Mouse (Mus musculus): ENCODE results near the gene Apc2. TPM values are rescaled to one million over a fixed set of nuclear protein-coding genes. Genes with fewer than 3 reads are reported as not detected.
A peak's percentile ranks its signal among the peaks of the same experiment; 100 is the strongest.

Apc2 gene
- polyA plus RNA-seq, 1 experiment from 2014 or later, result 3.3 TPM

DNA sequence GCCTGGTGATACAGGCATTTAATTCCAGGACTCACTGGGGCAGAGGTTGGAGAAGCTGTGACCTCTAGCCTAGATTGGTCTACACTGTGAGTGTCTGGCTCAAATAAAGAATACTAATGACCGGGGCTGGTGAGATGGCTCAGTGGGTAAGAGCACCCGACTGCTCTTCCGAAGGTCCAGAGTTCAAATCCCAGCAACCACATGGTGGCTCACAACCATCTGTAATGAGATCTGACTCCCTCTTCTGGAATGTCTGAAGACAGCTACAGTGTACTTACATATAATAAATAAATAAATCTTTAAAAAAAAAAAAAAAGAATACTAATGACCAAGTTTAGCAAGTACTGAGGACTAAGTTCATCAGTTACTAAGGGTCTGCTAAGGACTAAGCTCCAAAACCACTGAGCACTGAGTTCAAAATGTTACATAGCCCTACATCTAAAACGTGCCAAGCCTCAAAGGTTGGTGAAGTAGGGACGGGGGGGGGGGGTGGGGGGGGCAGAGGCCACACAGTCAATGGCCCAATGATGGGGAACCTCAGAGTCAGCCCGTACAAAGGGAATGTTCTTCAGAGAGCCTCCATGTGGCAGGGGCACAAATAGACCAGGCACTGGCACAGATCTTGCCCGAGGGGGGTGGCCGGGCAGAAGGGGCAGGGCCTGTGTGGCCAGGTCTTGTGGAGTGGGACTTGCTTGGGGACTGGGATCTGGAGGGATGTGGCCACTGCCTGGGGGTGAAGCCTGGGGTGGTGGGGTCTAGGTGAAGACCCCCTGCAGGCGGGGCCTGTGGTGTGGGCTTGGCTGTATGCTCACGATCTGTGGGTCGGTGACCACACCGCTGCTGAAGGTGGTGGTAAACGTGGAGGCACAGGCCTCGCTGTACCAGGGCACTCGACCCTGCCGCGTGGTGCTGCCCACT, 28.6 kb downstream of the Apc2 start:
- Histone ChIP-seq H3K4me1 (peaks cover 34% of the 10 kb centered on the region), H3K4me3 (no peak overlapping the region; the same call in 1 of the 2 replicates), H3K4me2 (replicated peaks) (peak overlapping the region; percentile 97), H3K27ac (no peak overlapping the region), H3K27me3 (peaks cover 11% of the 10 kb centered on the region), H3K9ac (no peak overlapping the region), H3K36me3 (no peaks in the 10 kb centered on the region), H3K9me3 (no peaks in the 10 kb centered on the region)
- ATAC-seq (ENCODE audit: low FRiP score, low read depth), result no peak
- 79% methylated on average over 17 of the region's 17 CpGs for WGBS

GRCm38 (mm10) chr10:80325045-80325444, 29.3 kb downstream of the Apc2 start:
- Histone ChIP-seq H3K27ac (no peak overlapping the region), H3K4me1 (peaks cover 30% of the 10 kb centered on the region), H3K27me3 (peaks cover 11% of the 10 kb centered on the region), H3K9me3 (no peaks in the 10 kb centered on the region), H3K36me3 (no peaks in the 10 kb centered on the region), H3K4me2 (replicated peaks) (no peak overlapping the region), H3K9ac (no peak overlapping the region), H3K4me3 (no peak overlapping the region)
- no peak for ATAC-seq (ENCODE audit: low FRiP score, low read depth)
- 82% methylated on average over 21 of the region's 21 CpGs for WGBS

- peaks cover 15% of the 10 kb centered on the region for H3K4me1 ChIP-seq
- peak within 1 kb of the TSS; percentile 52 for H3K4me3 ChIP-seq
- H3K27ac ChIP-seq, result no peak within 1 kb of the TSS
- ATAC-seq (ENCODE audit: low FRiP score, low read depth), result peak; percentile 92
- peak within 1 kb of the TSS; percentile 66 for H3K9ac ChIP-seq
- 4% methylated on average over 36 of the region's 36 CpGs for WGBS
- peak within 1 kb of the TSS; percentile 91 for H3K4me2 ChIP-seq (replicated peaks)
- peaks cover 43% of the 10 kb centered on the region for H3K27me3 ChIP-seq
- no peaks in the 10 kb centered on the region for H3K9me3 ChIP-seq
- H3K36me3 ChIP-seq, result no peaks in the 10 kb centered on the region
These were observed 33.7 kb downstream of the Apc2 start, which contains the start of the genes Pcsk4 and Reep6 for GRCm38 (mm10) chr10:80329273-80330081. TSS of gene Pcsk4 (minus strand) at chr10:80329498. TSS of gene Reep6 (plus strand) at chr10:80329953.

DNA sequence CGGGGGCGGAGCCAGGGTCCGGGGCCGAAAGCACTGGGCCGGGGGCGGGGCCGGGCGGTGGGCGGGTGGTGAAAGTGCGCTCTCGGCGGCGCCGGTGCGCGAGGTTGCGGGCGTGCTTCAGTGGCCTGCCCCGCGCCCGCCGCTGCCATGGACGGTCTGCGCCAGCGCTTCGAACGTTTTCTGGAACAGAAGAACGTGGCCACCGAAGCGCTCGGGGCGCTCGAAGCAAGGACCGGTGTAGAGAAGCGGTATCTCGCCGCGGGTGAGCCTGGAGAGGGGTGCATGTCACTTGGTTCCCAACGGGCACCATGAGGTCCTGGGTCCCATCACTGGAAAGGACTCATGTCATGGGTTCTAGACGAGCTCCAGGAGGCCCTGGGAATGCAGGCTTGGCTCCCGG, 34.3 kb downstream of the Apc2 start:
- peaks cover 15% of the 10 kb centered on the region for H3K4me1 ChIP-seq
- under 1% methylated on average over 40 of the region's 41 CpGs for WGBS
- H3K9me3 ChIP-seq, result no peaks in the 10 kb centered on the region
- no peaks in the 10 kb centered on the region for H3K36me3 ChIP-seq
- H3K4me3 ChIP-seq, result peak overlapping the region; percentile 52
- no peak overlapping the region for H3K27ac ChIP-seq
- ATAC-seq (ENCODE audit: low FRiP score, low read depth), result no peak
- H3K27me3 ChIP-seq, result peaks cover 43% of the 10 kb centered on the region
- H3K4me2 ChIP-seq (replicated peaks), result peak overlapping the region; percentile 91
- peak overlapping the region; percentile 66 for H3K9ac ChIP-seq

DNA sequence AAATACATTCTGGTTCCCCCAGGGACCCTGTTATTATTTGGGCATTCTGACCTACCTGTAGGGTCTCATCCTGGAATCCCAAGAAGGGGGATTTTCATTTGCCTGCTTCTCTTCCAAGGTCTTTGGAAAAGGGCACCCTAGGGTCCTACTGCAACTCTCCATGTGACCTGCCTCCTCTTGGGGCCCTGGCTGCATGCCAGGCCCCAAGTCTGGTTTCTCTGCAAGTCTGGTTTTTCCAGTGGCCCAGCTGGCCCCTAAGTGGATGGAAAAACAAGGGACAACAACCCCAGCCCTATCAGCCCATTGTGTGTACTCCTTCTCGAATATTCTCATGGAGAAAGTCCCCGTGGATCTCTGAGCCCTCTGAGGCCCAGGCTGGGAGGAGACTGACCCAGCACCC, 35.1 kb downstream of the Apc2 start:
- no peaks in the 10 kb centered on the region for H3K9me3 ChIP-seq
- H3K27me3 ChIP-seq, result peaks cover 43% of the 10 kb centered on the region
- H3K4me1 ChIP-seq, result peaks cover 15% of the 10 kb centered on the region
- H3K4me3 ChIP-seq, result 0 out of 2 replicates have a peak overlapping the region, but pooled peaks have one; percentile 52
- no peak for ATAC-seq (ENCODE audit: low FRiP score, low read depth)
- no peak overlapping the region; the same call in 1 of the 2 replicates for H3K9ac ChIP-seq
- no peaks in the 10 kb centered on the region for H3K36me3 ChIP-seq
- WGBS, result 67% methylated on average over 2 of the region's 2 CpGs
- peak overlapping the region; percentile 91 for H3K4me2 ChIP-seq (replicated peaks)
- H3K27ac ChIP-seq, result no peak overlapping the region

GRCm38 (mm10) chr10:80331636-80332524, 36.1 kb downstream of the Apc2 start:
- H3K36me3 ChIP-seq, result no peaks in the 10 kb centered on the region
- H3K4me3 ChIP-seq, result no peak overlapping the region
- H3K27ac ChIP-seq, result no peak overlapping the region
- WGBS, result 55% methylated on average over 10 of the region's 10 CpGs
- H3K4me1 ChIP-seq, result peaks cover 15% of the 10 kb centered on the region
- H3K9ac ChIP-seq, result no peak overlapping the region
- H3K27me3 ChIP-seq, result peaks cover 40% of the 10 kb centered on the region
- no peak overlapping the region for H3K4me2 ChIP-seq (replicated peaks)
- no peaks in the 10 kb centered on the region for H3K9me3 ChIP-seq
- no peak for ATAC-seq (ENCODE audit: low FRiP score, low read depth)

- ATAC-seq (ENCODE audit: low FRiP score, low read depth), result no peak
- H3K4me3 ChIP-seq, result no peak overlapping the region
- H3K4me2 ChIP-seq (replicated peaks), result no peak overlapping the region
- peaks cover 15% of the 10 kb centered on the region for H3K4me1 ChIP-seq
- no peak overlapping the region for H3K27ac ChIP-seq
- H3K27me3 ChIP-seq, result peaks cover 35% of the 10 kb centered on the region
- H3K36me3 ChIP-seq, result no peaks in the 10 kb centered on the region
- no peak overlapping the region for H3K9ac ChIP-seq
- 76% methylated on average over 5 of the region's 5 CpGs for WGBS
- no peaks in the 10 kb centered on the region for H3K9me3 ChIP-seq
These were observed 36.8 kb downstream of the Apc2 start for GRCm38 (mm10) chr10:80332525-80332989.

- Histone ChIP-seq H3K36me3 (no peaks in the 10 kb centered on the region), H3K9ac (no peak overlapping the region), H3K4me2 (replicated peaks) (no peak overlapping the region), H3K27me3 (peaks cover 44% of the 10 kb centered on the region), H3K4me1 (peaks cover 3% of the 10 kb centered on the region; the same call in 1 of the 2 replicates), H3K4me3 (no peak overlapping the region), H3K27ac (no peak overlapping the region), H3K9me3 (no peaks in the 10 kb centered on the region)
- no peak for ATAC-seq (ENCODE audit: low FRiP score, low read depth)
- WGBS, result 84% methylated on average over 12 of the region's 12 CpGs
These were observed 40.5 kb downstream of the Apc2 start for GRCm38 (mm10) chr10:80336263-80336662.

DNA sequence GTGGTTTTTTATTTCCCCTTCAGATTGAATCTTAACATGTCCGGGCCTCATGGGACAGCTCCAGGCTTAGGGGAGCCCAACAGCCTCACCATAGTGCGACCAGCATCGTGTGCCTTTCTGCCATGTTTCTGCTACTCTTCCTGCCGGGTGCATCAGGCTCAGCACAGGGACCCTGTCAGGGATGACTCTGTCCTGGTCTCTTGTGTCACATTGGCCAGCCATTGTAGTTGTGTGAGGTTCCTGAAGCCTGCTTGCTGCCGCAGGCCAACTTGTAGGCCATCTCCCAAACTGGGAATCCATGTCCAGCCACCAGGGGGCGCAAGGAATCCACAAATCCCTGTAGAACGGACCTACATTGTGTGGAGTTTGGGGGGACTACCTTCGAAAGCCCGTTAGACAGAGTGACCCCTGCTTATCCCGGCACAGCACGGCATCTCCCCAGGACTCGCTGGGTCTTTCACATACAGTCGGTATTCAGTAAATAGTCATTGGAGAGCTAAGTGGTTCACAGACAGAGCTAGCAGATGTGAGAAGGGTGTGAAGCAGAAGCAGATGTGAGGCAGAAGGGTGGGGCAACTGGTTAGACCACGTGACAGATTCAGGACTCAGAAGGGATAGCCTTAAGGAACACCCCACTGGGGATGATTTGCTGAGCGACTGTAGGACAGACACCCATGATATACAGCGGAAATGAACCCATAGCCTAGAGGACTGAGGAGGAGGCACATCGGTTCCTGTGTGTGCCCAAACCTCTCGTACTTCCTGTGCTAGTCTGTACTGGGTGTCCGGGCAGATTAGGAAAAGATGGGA, 44.4 kb downstream of the Apc2 start:
- H3K9me3 ChIP-seq, result no peaks in the 10 kb centered on the region
- peaks cover 63% of the 10 kb centered on the region for H3K27me3 ChIP-seq
- peak; percentile 20; the same call in 1 of the 2 replicates for ATAC-seq (ENCODE audit: low FRiP score, low read depth)
- 23% methylated on average over 19 of the region's 19 CpGs for WGBS
- peaks cover 32% of the 10 kb centered on the region for H3K4me1 ChIP-seq
- peak overlapping the region; percentile 25; the same call in 1 of the 2 replicates for H3K9ac ChIP-seq
- no peak overlapping the region for H3K27ac ChIP-seq
- H3K4me2 ChIP-seq (replicated peaks), result peak overlapping the region; percentile 50
- no peaks in the 10 kb centered on the region for H3K36me3 ChIP-seq
- peak overlapping the region; percentile 12; the same call in 1 of the 2 replicates for H3K4me3 ChIP-seq

GRCm38 (mm10) chr10:80341026-80341425, 45.2 kb downstream of the Apc2 start:
- Histone ChIP-seq H3K4me2 (replicated peaks) (no peak overlapping the region), H3K27me3 (peaks cover 71% of the 10 kb centered on the region), H3K27ac (no peak overlapping the region), H3K9me3 (no peaks in the 10 kb centered on the region), H3K36me3 (no peaks in the 10 kb centered on the region), H3K9ac (no peak overlapping the region), H3K4me3 (no peak overlapping the region), H3K4me1 (peaks cover 35% of the 10 kb centered on the region)
- 14% methylated on average over 21 of the region's 21 CpGs for WGBS
- ATAC-seq (ENCODE audit: low FRiP score, low read depth), result no peak
